Mouse (Mus musculus) frontal cortex, postnatal 14 days (tissue): Measurements from ENCODE around the gene Gm3072.
"Not testable (repeated sequence)": the region's sequence is repeated elsewhere in the genome, so short reads cannot be mapped to it uniquely, and the experiment has no call there.

Source experiments
- DNase-seq, 2 experiments: peaks; one replicate each; pipeline ENCODE4 v3.0.0; 2022; ENCODE audit warnings: low spot score in 2 of 2

Gene Gm3072

DNA sequence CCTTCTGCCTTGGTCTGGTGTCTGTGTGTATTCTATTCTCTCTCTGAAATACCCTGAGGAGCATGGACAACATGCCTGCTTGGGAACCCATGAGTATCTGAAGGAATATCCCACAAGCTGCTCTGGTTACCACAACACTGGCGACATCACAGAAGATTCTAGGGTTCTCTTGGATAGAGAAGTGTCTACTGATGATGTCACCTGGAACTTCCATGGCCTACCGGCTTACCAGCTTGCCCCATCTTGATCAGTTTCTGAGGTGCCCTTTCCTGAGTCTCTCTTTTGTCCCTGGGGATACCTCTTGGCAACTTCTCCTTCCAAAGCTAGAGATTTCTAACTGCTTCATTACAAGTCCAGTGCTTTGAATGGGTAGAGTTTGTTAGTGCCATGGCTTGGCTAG, at the start of gene Gm3072:
Gene Gm3072, minus strand, starts transcription at position 101 of the 400 bp plus-strand sequence.
- DNase-seq: not testable (repeated sequence)

GRCm38 (mm10) chr14:41648176-41648575, 23.8 kb upstream of the Gm3072 start:
- not testable (repeated sequence) for DNase-seq

GRCm38 (mm10) chr14:41646387-41646786, 22.0 kb upstream of the Gm3072 start, which contains the start of gene Gm3676:
TSS of gene Gm3676 (minus strand) at chr14:41646487.
- DNase-seq: not testable (repeated sequence)

- DNase-seq: not testable (repeated sequence)
Measured at GRCm38 (mm10) chr14:41630144-41630543, 5.7 kb upstream of the Gm3072 start.

DNA sequence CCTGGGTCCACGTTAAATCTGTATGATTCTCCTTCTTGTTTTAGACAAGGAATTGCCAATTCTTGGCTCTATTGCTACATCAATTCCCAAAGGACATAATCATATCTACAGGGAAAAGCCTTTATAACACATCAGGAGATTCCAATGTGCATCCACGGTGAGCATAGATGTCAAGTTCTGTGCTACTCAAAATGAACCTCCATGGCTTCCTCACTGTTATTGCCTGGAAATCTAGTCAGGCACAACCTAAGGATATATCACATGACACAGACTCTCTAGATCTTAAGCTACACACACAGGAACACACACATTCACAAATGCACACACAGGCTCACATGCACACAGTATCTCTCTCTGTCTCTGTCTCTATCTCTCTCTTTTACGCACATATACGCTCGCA, 1.9 kb downstream of the Gm3072 start:
- DNase-seq: not testable (repeated sequence)

DNA sequence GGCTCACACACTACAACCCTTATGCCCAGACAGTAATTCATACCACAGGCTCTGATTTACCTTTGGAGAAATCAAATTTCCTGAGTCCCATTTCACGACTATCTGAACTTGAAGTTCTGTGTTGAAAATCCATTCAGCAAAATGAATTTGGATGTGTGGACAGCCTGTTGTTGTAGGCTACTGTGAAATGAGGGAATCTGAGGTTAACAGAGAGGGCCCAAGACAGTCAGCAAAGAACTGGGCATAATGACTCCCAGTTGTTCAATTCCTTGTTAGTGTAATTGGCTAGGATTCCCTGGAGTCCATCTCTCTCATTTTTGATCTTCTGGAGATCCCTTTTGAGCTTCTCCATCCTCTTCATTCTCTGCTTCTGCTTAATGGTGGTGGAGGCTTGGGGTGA, 13.7 kb downstream of the Gm3072 start:
- DNase-seq: not testable (repeated sequence)

GRCm38 (mm10) chr14:41600935-41601334, 23.5 kb downstream of the Gm3072 start:
- DNase-seq: not testable (repeated sequence)

DNA sequence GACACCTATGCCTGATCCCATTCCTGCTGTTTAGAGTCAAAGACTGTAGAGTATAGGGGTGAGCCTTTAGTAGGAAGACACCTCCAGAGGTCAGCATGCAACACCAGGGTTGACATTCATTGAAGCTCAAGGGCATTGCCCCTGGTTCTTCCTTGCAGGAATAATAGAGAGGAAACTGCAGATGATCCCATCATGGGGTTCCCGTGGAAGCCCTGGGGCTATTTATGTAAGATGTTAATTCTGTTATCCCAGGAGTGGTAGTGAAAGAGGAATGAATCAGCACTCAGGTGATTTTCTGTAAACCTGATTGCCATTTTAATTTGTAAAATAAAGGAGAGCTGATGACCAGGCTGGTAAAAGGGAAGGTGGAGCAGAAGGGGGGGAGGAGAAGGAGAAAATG, 38.1 kb downstream of the Gm3072 start:
- DNase-seq: not testable (repeated sequence)

GRCm38 (mm10) chr14:41572911-41573310, 51.5 kb downstream of the Gm3072 start, which contains the start of gene 1700049E17Rik2:
TSS of gene 1700049E17Rik2 (plus strand) at chr14:41573211.
- not testable (repeated sequence) for DNase-seq
